Mouse (Mus musculus): ENCODE data around the gene Rnf167. TPM values are rescaled to one million over a fixed set of nuclear protein-coding genes. Genes with fewer than 3 reads are reported as not detected.
A peak's percentile ranks its signal among the peaks of the same experiment; 100 is the strongest.

Gene Rnf167
- polyA plus RNA-seq, 1 experiment from 2014 or later = 111 TPM

GRCm38 (mm10) chr11:70619101-70619500 is 27.9 kb upstream of the Rnf167 start, which contains the start of gene Chrne:
Chrne (minus strand) TSS chr11:70619216.
- no peak within 1 kb of the TSS for H3K9ac ChIP-seq (replicated peaks)
- H3K4me3 ChIP-seq (replicated peaks) = no peak within 1 kb of the TSS
- 37% methylated on average over 1 of the region's 1 CpGs for WGBS
- H3K36me3 ChIP-seq = no peaks in the 10 kb centered on the region
- peaks cover 11% of the 10 kb centered on the region for H3K4me1 ChIP-seq (replicated peaks)
- no peak within 1 kb of the TSS for H3K27ac ChIP-seq
- no peak for ATAC-seq
- H3K9me3 ChIP-seq = no peaks in the 10 kb centered on the region
- no peak within 1 kb of the TSS for H3K4me2 ChIP-seq (replicated peaks)
- H3K27me3 ChIP-seq = peaks cover 18% of the 10 kb centered on the region; the same call in 1 of the 2 replicates

GRCm38 (mm10) chr11:70621972-70622814 is 24.8 kb upstream of the Rnf167 start:
- H3K27me3 ChIP-seq = no peaks in the 10 kb centered on the region
- H3K4me2 ChIP-seq (replicated peaks) = no peak overlapping the region
- H3K4me1 ChIP-seq (replicated peaks) = no peaks in the 10 kb centered on the region
- WGBS = 48% methylated on average over 7 of the region's 7 CpGs
- no peaks in the 10 kb centered on the region for H3K9me3 ChIP-seq
- no peak overlapping the region for H3K4me3 ChIP-seq (replicated peaks)
- H3K36me3 ChIP-seq = no peaks in the 10 kb centered on the region
- no peak for ATAC-seq
- no peak overlapping the region for H3K27ac ChIP-seq
- 0 out of 2 replicates have a peak overlapping the region, but pooled peaks have one; percentile 21 for H3K9ac ChIP-seq (replicated peaks)

- H3K27ac ChIP-seq = no peak overlapping the region
- 83% methylated on average over 10 of the region's 10 CpGs for WGBS
- no peaks in the 10 kb centered on the region for H3K9me3 ChIP-seq
- H3K4me2 ChIP-seq (replicated peaks) = no peak overlapping the region
- no peaks in the 10 kb centered on the region for H3K4me1 ChIP-seq (replicated peaks)
- no peak for ATAC-seq
- H3K27me3 ChIP-seq = no peaks in the 10 kb centered on the region
- H3K36me3 ChIP-seq = no peaks in the 10 kb centered on the region
- no peak overlapping the region for H3K4me3 ChIP-seq (replicated peaks)
- no peak overlapping the region for H3K9ac ChIP-seq (replicated peaks)
Observed at GRCm38 (mm10) chr11:70623053-70623742, 23.8 kb upstream of the Rnf167 start.

- Histone ChIP-seq H3K27me3 (no peaks in the 10 kb centered on the region), H3K9ac (replicated peaks) (no peak overlapping the region), H3K27ac (no peak overlapping the region), H3K4me3 (replicated peaks) (no peak overlapping the region), H3K4me2 (replicated peaks) (no peak overlapping the region), H3K36me3 (no peaks in the 10 kb centered on the region), H3K4me1 (replicated peaks) (no peaks in the 10 kb centered on the region), H3K9me3 (no peaks in the 10 kb centered on the region)
- ATAC-seq = no peak
- WGBS = 54% methylated on average over 4 of the region's 4 CpGs
Observed at GRCm38 (mm10) chr11:70625473-70625872, 21.6 kb upstream of the Rnf167 start.

GRCm38 (mm10) chr11:70626877-70627276 is 20.2 kb upstream of the Rnf167 start:
- Histone ChIP-seq H3K4me2 (replicated peaks) (no peak overlapping the region), H3K4me1 (replicated peaks) (no peaks in the 10 kb centered on the region), H3K27me3 (no peaks in the 10 kb centered on the region), H3K36me3 (no peaks in the 10 kb centered on the region), H3K27ac (no peak overlapping the region), H3K9ac (replicated peaks) (no peak overlapping the region), H3K9me3 (no peaks in the 10 kb centered on the region), H3K4me3 (replicated peaks) (no peak overlapping the region)
- no peak for ATAC-seq
- 82% methylated on average over 4 of the region's 4 CpGs for WGBS

- Histone ChIP-seq H3K36me3 (no peaks in the 10 kb centered on the region), H3K9me3 (no peaks in the 10 kb centered on the region), H3K9ac (replicated peaks) (no peak overlapping the region), H3K4me1 (replicated peaks) (no peaks in the 10 kb centered on the region), H3K4me2 (replicated peaks) (no peak overlapping the region), H3K27ac (no peak overlapping the region), H3K27me3 (no peaks in the 10 kb centered on the region), H3K4me3 (replicated peaks) (no peak overlapping the region)
- 80% methylated on average over 2 of the region's 2 CpGs for WGBS
- no peak for ATAC-seq
Observed at GRCm38 (mm10) chr11:70628431-70628830, 18.6 kb upstream of the Rnf167 start.

GRCm38 (mm10) chr11:70629557-70629956 is 17.5 kb upstream of the Rnf167 start:
- H3K9me3 ChIP-seq = no peaks in the 10 kb centered on the region
- H3K4me3 ChIP-seq (replicated peaks) = no peak overlapping the region
- H3K9ac ChIP-seq (replicated peaks) = no peak overlapping the region
- H3K4me2 ChIP-seq (replicated peaks) = no peak overlapping the region
- no peaks in the 10 kb centered on the region for H3K36me3 ChIP-seq
- H3K27ac ChIP-seq = no peak overlapping the region
- ATAC-seq = no peak
- H3K27me3 ChIP-seq = no peaks in the 10 kb centered on the region
- 58% methylated on average over 5 of the region's 5 CpGs for WGBS
- no peaks in the 10 kb centered on the region for H3K4me1 ChIP-seq (replicated peaks)

- H3K9ac ChIP-seq (replicated peaks) = no peak overlapping the region
- no peak overlapping the region for H3K4me2 ChIP-seq (replicated peaks)
- no peak overlapping the region for H3K27ac ChIP-seq
- no peaks in the 10 kb centered on the region for H3K9me3 ChIP-seq
- ATAC-seq = no peak
- 71% methylated on average over 7 of the region's 7 CpGs for WGBS
- H3K4me1 ChIP-seq (replicated peaks) = no peaks in the 10 kb centered on the region
- no peaks in the 10 kb centered on the region for H3K27me3 ChIP-seq
- no peaks in the 10 kb centered on the region for H3K36me3 ChIP-seq
- no peak overlapping the region for H3K4me3 ChIP-seq (replicated peaks)
Observed at GRCm38 (mm10) chr11:70630129-70630528, 16.9 kb upstream of the Rnf167 start.

- no peaks in the 10 kb centered on the region for H3K36me3 ChIP-seq
- ATAC-seq = no peak
- H3K4me2 ChIP-seq (replicated peaks) = no peak overlapping the region
- H3K9ac ChIP-seq (replicated peaks) = no peak overlapping the region
- H3K9me3 ChIP-seq = no peaks in the 10 kb centered on the region
- H3K27me3 ChIP-seq = no peaks in the 10 kb centered on the region
- no peak overlapping the region for H3K27ac ChIP-seq
- H3K4me3 ChIP-seq (replicated peaks) = no peak overlapping the region
- 83% methylated on average over 4 of the region's 4 CpGs for WGBS
- H3K4me1 ChIP-seq (replicated peaks) = no peaks in the 10 kb centered on the region
Observed at GRCm38 (mm10) chr11:70635601-70636000, 11.4 kb upstream of the Rnf167 start.

GRCm38 (mm10) chr11:70637764-70638163 is 9.3 kb upstream of the Rnf167 start:
- Histone ChIP-seq H3K27me3 (no peaks in the 10 kb centered on the region), H3K4me1 (replicated peaks) (no peaks in the 10 kb centered on the region), H3K36me3 (peaks cover 3% of the 10 kb centered on the region; the same call in 1 of the 2 replicates), H3K4me2 (replicated peaks) (no peak overlapping the region), H3K27ac (no peak overlapping the region), H3K4me3 (replicated peaks) (no peak overlapping the region), H3K9ac (replicated peaks) (no peak overlapping the region), H3K9me3 (no peaks in the 10 kb centered on the region)
- ATAC-seq = no peak
- WGBS = 91% methylated on average over 1 of the region's 1 CpGs

GRCm38 (mm10) chr11:70638293-70638692 is 8.7 kb upstream of the Rnf167 start:
- H3K4me1 ChIP-seq (replicated peaks) = no peaks in the 10 kb centered on the region
- H3K4me3 ChIP-seq (replicated peaks) = no peak overlapping the region
- no peak overlapping the region for H3K4me2 ChIP-seq (replicated peaks)
- no peaks in the 10 kb centered on the region for H3K27me3 ChIP-seq
- peaks cover 8% of the 10 kb centered on the region; the same call in 1 of the 2 replicates for H3K36me3 ChIP-seq
- H3K9ac ChIP-seq (replicated peaks) = no peak overlapping the region
- no peaks in the 10 kb centered on the region for H3K9me3 ChIP-seq
- H3K27ac ChIP-seq = no peak overlapping the region
- ATAC-seq = no peak
- 94% methylated on average over 1 of the region's 1 CpGs for whole genome bisulfite sequencing

- H3K36me3 ChIP-seq = peaks cover 12% of the 10 kb centered on the region; the same call in 1 of the 2 replicates
- no peak for ATAC-seq
- H3K4me1 ChIP-seq (replicated peaks) = no peaks in the 10 kb centered on the region
- H3K4me2 ChIP-seq (replicated peaks) = no peak within 1 kb of the TSS
- 52% methylated on average over 5 of the region's 5 CpGs for WGBS
- no peak within 1 kb of the TSS for H3K27ac ChIP-seq
- H3K9me3 ChIP-seq = no peaks in the 10 kb centered on the region
- no peak within 1 kb of the TSS for H3K4me3 ChIP-seq (replicated peaks)
- no peaks in the 10 kb centered on the region for H3K27me3 ChIP-seq
- no peak within 1 kb of the TSS for H3K9ac ChIP-seq (replicated peaks)
Observed at GRCm38 (mm10) chr11:70638714-70639278, 8.2 kb upstream of the Rnf167 start, which contains the start of gene Gp1ba. Gp1ba (plus strand) TSS chr11:70639122.
